Mouse (Mus musculus): ENCODE measurements around the gene Gnb1. TPM values are rescaled to one million over a fixed set of nuclear protein-coding genes. Genes with fewer than 3 reads are reported as not detected.

Gnb1 gene
- polyA plus RNA-seq, 2 experiments: 92.8 to 98.7 TPM

- no peak for DNase-seq (ENCODE audit: low read depth in 3 of 3, low spot score in 3 of 3)
- peak; percentile 44; the same call in 1 of the 2 replicates for ATAC-seq (ENCODE audit: insufficient read depth)
- Histone ChIP-seq H3K4me1 (replicated peaks; ENCODE audit: control insufficient read depth in 2 of 2, insufficient read depth in 2 of 2, low read length in 1 of 2) (peaks cover 0 to 4% of the 10 kb centered on the region in 2 experiments; a peak in 1 of 4 replicates), H3K27ac (no peak overlapping the region), H3K9ac (replicated peaks) (no peak overlapping the region), H3K9me3 (ENCODE audit: control insufficient read depth, low read length) (no peaks in the 10 kb centered on the region), H3K4me3 (ENCODE audit: insufficient read depth in 1 of 2, low read depth in 2 of 2, low read length in 2 of 2) (no peak overlapping the region), H3K4me2 (ENCODE audit: low read depth) (no peak overlapping the region), H3K27me3 (ENCODE audit: control insufficient read depth, insufficient read depth, low read length) (no peaks in the 10 kb centered on the region), H3K36me3 (replicated peaks; ENCODE audit: control insufficient read depth, insufficient read depth, low read depth) (peaks cover 49% of the 10 kb centered on the region)
- TF ChIP-seq EP300 (IDR thresholded peaks at IDR 0.05; ENCODE audit: low read depth) (no peak), CTCF (IDR thresholded peaks at IDR 0.05; ENCODE audit: low read depth) (no peak)
- WGBS (ENCODE audit: insufficient replicate concordance): 15% methylated on average over 4 of the region's 4 CpGs
These were observed 63.7 kb downstream of the Gnb1 start for GRCm38 (mm10) chr4:155554880-155555279.

GRCm38 (mm10) chr4:155555464-155555863, 64.3 kb downstream of the Gnb1 start:
- peaks cover 53% of the 10 kb centered on the region for H3K36me3 ChIP-seq (replicated peaks; ENCODE audit: control insufficient read depth, insufficient read depth, low read depth)
- no peak overlapping the region for H3K9ac ChIP-seq (replicated peaks)
- H3K4me2 ChIP-seq (ENCODE audit: low read depth): no peak overlapping the region
- peaks cover 0 to 9% of the 10 kb centered on the region in 2 experiments; a peak in 2 of 4 replicates for H3K4me1 ChIP-seq (replicated peaks; ENCODE audit: control insufficient read depth in 2 of 2, insufficient read depth in 2 of 2, low read length in 1 of 2)
- no peaks in the 10 kb centered on the region for H3K9me3 ChIP-seq (ENCODE audit: control insufficient read depth, low read length)
- no peaks in the 10 kb centered on the region for H3K27me3 ChIP-seq (ENCODE audit: control insufficient read depth, insufficient read depth, low read length)
- no peak for ATAC-seq (ENCODE audit: insufficient read depth)
- H3K27ac ChIP-seq: no peak overlapping the region
- TF ChIP-seq CTCF (IDR thresholded peaks at IDR 0.05; ENCODE audit: low read depth) (no peak), EP300 (IDR thresholded peaks at IDR 0.05; ENCODE audit: low read depth) (no peak)
- 61% methylated on average over 1 of the region's 1 CpGs for WGBS (ENCODE audit: insufficient replicate concordance)
- no peak for DNase-seq (ENCODE audit: low read depth in 3 of 3, low spot score in 3 of 3)
- no peak overlapping the region for H3K4me3 ChIP-seq (ENCODE audit: insufficient read depth in 1 of 2, low read depth in 2 of 2, low read length in 2 of 2)

- no peak for ATAC-seq (ENCODE audit: insufficient read depth)
- Histone ChIP-seq H3K4me3 (ENCODE audit: insufficient read depth in 1 of 2, low read depth in 2 of 2, low read length in 2 of 2) (no peak overlapping the region), H3K27me3 (ENCODE audit: control insufficient read depth, insufficient read depth, low read length) (no peaks in the 10 kb centered on the region), H3K36me3 (replicated peaks; ENCODE audit: control insufficient read depth, insufficient read depth, low read depth) (peaks cover 31% of the 10 kb centered on the region), H3K9me3 (ENCODE audit: control insufficient read depth, low read length) (no peaks in the 10 kb centered on the region), H3K9ac (replicated peaks) (no peak overlapping the region), H3K27ac (no peak overlapping the region), H3K4me1 (replicated peaks; ENCODE audit: control insufficient read depth in 2 of 2, insufficient read depth in 2 of 2, low read length in 1 of 2) (peaks cover 6 to 32% of the 10 kb centered on the region in 2 experiments), H3K4me2 (ENCODE audit: low read depth) (no peak overlapping the region)
- TF ChIP-seq CTCF (IDR thresholded peaks at IDR 0.05; ENCODE audit: low read depth) (no peak), EP300 (IDR thresholded peaks at IDR 0.05; ENCODE audit: low read depth) (no peak)
- WGBS (ENCODE audit: insufficient replicate concordance): 24% methylated on average over 6 of the region's 6 CpGs
- DNase-seq (ENCODE audit: low read depth in 3 of 3, low spot score in 3 of 3): no peak
These were observed 68.3 kb downstream of the Gnb1 start for GRCm38 (mm10) chr4:155559454-155559853.

GRCm38 (mm10) chr4:155560932-155561331, 69.8 kb downstream of the Gnb1 start:
- no peak overlapping the region for H3K27ac ChIP-seq
- no peaks in the 10 kb centered on the region for H3K27me3 ChIP-seq (ENCODE audit: control insufficient read depth, insufficient read depth, low read length)

GRCm38 (mm10) chr4:155561661-155562442, 70.7 kb downstream of the Gnb1 start, which contains the start of gene Nadk:
Nadk (plus strand) TSS chr4:155562378.
- Histone ChIP-seq H3K4me1 (replicated peaks; ENCODE audit: control insufficient read depth in 2 of 2, insufficient read depth in 2 of 2, low read length in 1 of 2) (peaks cover 16 to 47% of the 10 kb centered on the region in 2 experiments), H3K36me3 (replicated peaks; ENCODE audit: control insufficient read depth, insufficient read depth, low read depth) (peaks cover 14% of the 10 kb centered on the region), H3K9ac (replicated peaks) (peak within 1 kb of the TSS; percentile 73), H3K4me2 (ENCODE audit: low read depth) (peak within 1 kb of the TSS; percentile 82), H3K27me3 (ENCODE audit: control insufficient read depth, insufficient read depth, low read length) (no peaks in the 10 kb centered on the region), H3K4me3 (ENCODE audit: insufficient read depth in 1 of 2, low read depth in 2 of 2, low read length in 2 of 2) (peak within 1 kb of the TSS; percentile 71 to 89), H3K27ac (peak within 1 kb of the TSS; percentile 51), H3K9me3 (ENCODE audit: control insufficient read depth, low read length) (no peaks in the 10 kb centered on the region)
- ATAC-seq (ENCODE audit: insufficient read depth) (no peak), DNase-seq (ENCODE audit: low read depth in 3 of 3, low spot score in 3 of 3) (no peak)
- TF ChIP-seq EP300 (IDR thresholded peaks at IDR 0.05; ENCODE audit: low read depth): no peak
- TF ChIP-seq CTCF (IDR thresholded peaks at IDR 0.05; ENCODE audit: low read depth): no peak
- WGBS (ENCODE audit: insufficient replicate concordance): 58% methylated on average over 7 of the region's 7 CpGs

More at GRCm38 (mm10) chr4:155560932-155561331, 69.8 kb downstream of the Gnb1 start:
- H3K9ac ChIP-seq (replicated peaks): no peak overlapping the region
- H3K4me1 ChIP-seq (replicated peaks; ENCODE audit: control insufficient read depth in 2 of 2, insufficient read depth in 2 of 2, low read length in 1 of 2): peaks cover 11 to 41% of the 10 kb centered on the region in 2 experiments
- ATAC-seq (ENCODE audit: insufficient read depth): no peak
- WGBS (ENCODE audit: insufficient replicate concordance): 65% methylated on average over 2 of the region's 2 CpGs
- H3K4me3 ChIP-seq (ENCODE audit: insufficient read depth in 1 of 2, low read depth in 2 of 2, low read length in 2 of 2): no peak overlapping the region
- DNase-seq (ENCODE audit: low read depth in 3 of 3, low spot score in 3 of 3): no peak
- no peak for TF ChIP-seq CTCF (IDR thresholded peaks at IDR 0.05; ENCODE audit: low read depth)
- TF ChIP-seq EP300 (IDR thresholded peaks at IDR 0.05; ENCODE audit: low read depth): no peak
- H3K4me2 ChIP-seq (ENCODE audit: low read depth): no peak overlapping the region
- no peaks in the 10 kb centered on the region for H3K9me3 ChIP-seq (ENCODE audit: control insufficient read depth, low read length)
- peaks cover 17% of the 10 kb centered on the region for H3K36me3 ChIP-seq (replicated peaks; ENCODE audit: control insufficient read depth, insufficient read depth, low read depth)

Measured in liver, embryonic 14.5 days (tissue).